Mouse (Mus musculus) embryonic fibroblast, embryonic 13.5 days (primary cell): ENCODE results near the gene Ly6f. TPM values are rescaled to one million over a fixed set of nuclear protein-coding genes. Genes with fewer than 3 reads are reported as not detected.
A peak's percentile ranks its signal among the peaks of the same experiment; 100 is the strongest.

Source experiments
- H3K27ac ChIP-seq: 2 replicates; pipeline ENCODE4 v1.5.1; 2012; ENCODE audit warnings: low read length, control low read depth, inconsistent platforms; ENCODE audit not compliant: insufficient read depth
- H3K4me1 ChIP-seq: 2 replicates; pipeline ENCODE4 v1.6.1; 2011; ENCODE audit warnings: low read length; ENCODE audit not compliant: control insufficient read depth, insufficient read depth
- H3K4me3 ChIP-seq: 2 replicates; pipeline ENCODE4 v1.5.1; 2011; ENCODE audit warnings: mild to moderate bottlenecking, control low read depth, low read length; ENCODE audit not compliant: insufficient read depth
- CTCF ChIP-seq: IDR thresholded peaks from 2 replicates; pipeline ENCODE4 v1.5.1; 2011; ENCODE audit warnings: mild to moderate bottlenecking, control low read depth, low read length, moderate library complexity, borderline replicate concordance; ENCODE audit not compliant: insufficient read depth
- POLR2A ChIP-seq: IDR thresholded peaks from 2 replicates; pipeline ENCODE4 v1.6.1; 2011; ENCODE audit warnings: low read depth, mild to moderate bottlenecking, control low read depth, low read length, moderate library complexity
- polyA plus RNA-seq: library from polyadenylated mRNA; stranded (reverse); fragments of >200 nt; gene quantifications from 2 replicates; pipeline ENCODE4 v1.2.4, GENCODE M21; 2011; ENCODE audit warnings: low read depth; ENCODE audit not compliant: missing spikeins, insufficient read length

Ly6f gene
- not detected in 2 replicates for polyA plus RNA-seq

GRCm38 (mm10) chr15:75268121-75268520, at the start of gene Ly6f:
Gene Ly6f, plus strand, starts transcription at chr15:75268421.
- TF ChIP-seq CTCF (no peak), POLR2A (no peak)
- peaks cover 11% of the 10 kb centered on the region; the same call in 1 of the 2 replicates for H3K4me1 ChIP-seq
- H3K4me3 ChIP-seq = no peak within 1 kb of the TSS
- no peak within 1 kb of the TSS for H3K27ac ChIP-seq

- Histone ChIP-seq H3K4me1 (no peaks in the 10 kb centered on the region), H3K27ac (no peak overlapping the region), H3K4me3 (no peak overlapping the region)
- TF ChIP-seq CTCF = no peak
- TF ChIP-seq POLR2A = no peak
These were observed 46.3 kb upstream of the Ly6f start for GRCm38 (mm10) chr15:75221942-75222341.

GRCm38 (mm10) chr15:75237736-75238288, 30.4 kb upstream of the Ly6f start:
- no peak overlapping the region for H3K4me3 ChIP-seq
- TF ChIP-seq CTCF (no peak), POLR2A (no peak)
- no peak overlapping the region for H3K27ac ChIP-seq
- no peaks in the 10 kb centered on the region for H3K4me1 ChIP-seq

DNA sequence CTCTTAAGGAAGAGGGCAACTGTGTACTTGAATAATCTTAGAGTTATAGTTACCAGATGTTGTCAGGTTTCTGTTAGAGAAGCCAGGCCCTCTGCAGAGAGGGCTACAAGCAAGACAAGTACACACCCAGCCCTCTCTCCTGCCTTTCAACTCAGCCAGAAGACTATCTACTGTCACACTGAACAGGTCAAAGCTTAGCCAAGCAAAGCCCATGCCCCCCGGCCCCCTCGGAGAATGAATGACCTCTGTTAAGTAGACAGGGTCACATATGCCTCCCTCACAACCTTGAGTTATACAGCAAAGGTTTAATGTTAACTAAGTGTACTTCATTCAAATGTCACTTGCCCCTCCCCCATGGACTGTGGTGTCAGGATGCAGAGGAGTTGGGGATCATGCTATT, 27.7 kb upstream of the Ly6f start:
- no peak for TF ChIP-seq CTCF
- TF ChIP-seq POLR2A = no peak
- H3K27ac ChIP-seq = no peak overlapping the region
- H3K4me1 ChIP-seq = no peaks in the 10 kb centered on the region
- H3K4me3 ChIP-seq = no peak overlapping the region

DNA sequence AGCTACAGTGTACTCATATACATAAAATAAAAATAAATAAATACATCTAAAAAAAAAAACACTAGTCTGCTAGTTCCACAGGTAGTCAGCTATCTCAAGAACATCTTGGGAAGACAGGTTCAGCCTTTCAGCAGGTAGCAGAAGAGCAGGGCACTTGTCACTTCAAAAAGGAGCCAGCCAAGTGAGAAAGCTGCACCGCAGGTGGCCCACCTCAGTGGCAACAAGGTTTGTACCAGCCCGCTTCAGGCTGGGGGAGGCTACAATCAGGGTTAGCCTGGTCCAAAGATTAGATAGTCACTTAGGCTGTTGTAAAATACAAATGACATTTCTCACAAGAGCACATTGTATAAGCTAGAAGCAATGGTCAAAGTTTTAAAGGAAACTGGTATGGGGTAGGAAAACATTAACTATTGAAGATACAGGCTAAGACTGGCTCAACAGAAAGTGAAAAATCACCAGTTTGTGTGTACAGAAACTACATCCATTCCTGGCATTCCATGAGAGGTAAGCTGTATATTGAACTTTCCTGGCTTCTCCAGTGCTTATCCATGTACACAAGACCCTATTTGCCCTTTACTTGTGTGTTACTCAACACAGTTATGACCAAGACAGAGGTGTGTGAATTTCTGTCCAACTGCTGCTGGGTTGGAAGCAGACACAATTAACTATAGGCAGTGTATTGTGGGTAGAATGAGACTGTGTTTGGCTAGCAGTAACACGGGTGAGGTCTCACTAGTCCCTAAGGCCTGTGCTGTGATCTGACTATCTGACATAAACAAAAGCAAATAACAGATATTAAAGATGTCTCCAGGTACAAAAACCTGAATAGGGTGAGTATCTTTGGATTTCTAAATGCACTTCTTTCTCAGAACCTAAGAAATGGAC, 25.2 kb upstream of the Ly6f start:
- H3K4me3 ChIP-seq = no peak overlapping the region
- no peaks in the 10 kb centered on the region for H3K4me1 ChIP-seq
- TF ChIP-seq POLR2A (no peak), CTCF (no peak)
- H3K27ac ChIP-seq = no peak overlapping the region

- Histone ChIP-seq H3K4me1 (no peaks in the 10 kb centered on the region), H3K4me3 (no peak overlapping the region), H3K27ac (no peak overlapping the region)
- no peak for TF ChIP-seq CTCF
- TF ChIP-seq POLR2A = no peak
These were observed 13.6 kb upstream of the Ly6f start for GRCm38 (mm10) chr15:75254671-75255070.

DNA sequence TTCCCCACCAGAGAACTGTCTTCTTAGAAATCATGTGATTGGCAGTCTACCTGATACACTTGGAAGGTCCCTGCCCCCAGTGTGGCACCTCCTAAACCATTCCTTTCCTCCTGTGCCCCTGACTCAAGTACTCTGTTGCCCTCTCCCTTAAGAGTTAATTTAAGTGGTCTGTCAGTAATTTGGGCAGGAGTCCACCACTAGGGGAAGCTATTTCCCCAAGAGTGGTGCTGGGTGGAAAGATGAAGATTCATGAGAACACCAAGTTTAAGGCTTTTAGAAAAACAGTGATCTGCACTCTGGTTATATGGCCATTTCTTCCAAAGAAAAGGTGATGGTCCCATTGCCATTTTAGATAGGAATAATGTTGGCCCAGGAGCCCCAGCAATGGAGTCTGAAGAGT, 2.4 kb upstream of the Ly6f start:
- Histone ChIP-seq H3K4me3 (no peak overlapping the region), H3K27ac (no peak overlapping the region), H3K4me1 (0 out of 2 replicates have a peak, but pooled peaks cover 7% of the 10 kb centered on the region)
- TF ChIP-seq CTCF = no peak
- TF ChIP-seq POLR2A = no peak

DNA sequence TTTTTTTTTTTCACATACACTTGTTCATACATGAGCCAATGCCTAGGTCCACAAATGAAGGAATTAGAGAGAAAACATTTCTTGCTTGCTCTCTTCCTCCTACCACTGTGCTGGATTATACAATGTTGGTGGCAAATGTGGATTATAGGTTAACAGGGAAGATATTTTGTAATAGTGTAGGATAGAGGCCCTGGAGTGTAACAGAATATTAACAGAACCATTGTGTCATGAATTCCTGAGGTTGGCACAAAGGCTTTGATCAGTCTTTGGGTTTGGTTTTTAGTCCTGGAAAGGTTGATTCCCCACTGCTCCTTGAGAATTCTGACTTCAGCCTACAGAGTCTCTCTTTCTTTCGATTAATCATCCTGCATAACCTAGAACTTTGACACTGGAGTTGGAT, 1.6 kb upstream of the Ly6f start:
- Histone ChIP-seq H3K4me1 (0 out of 2 replicates have a peak, but pooled peaks cover 7% of the 10 kb centered on the region), H3K27ac (no peak overlapping the region), H3K4me3 (no peak overlapping the region)
- no peak for TF ChIP-seq POLR2A
- no peak for TF ChIP-seq CTCF

DNA sequence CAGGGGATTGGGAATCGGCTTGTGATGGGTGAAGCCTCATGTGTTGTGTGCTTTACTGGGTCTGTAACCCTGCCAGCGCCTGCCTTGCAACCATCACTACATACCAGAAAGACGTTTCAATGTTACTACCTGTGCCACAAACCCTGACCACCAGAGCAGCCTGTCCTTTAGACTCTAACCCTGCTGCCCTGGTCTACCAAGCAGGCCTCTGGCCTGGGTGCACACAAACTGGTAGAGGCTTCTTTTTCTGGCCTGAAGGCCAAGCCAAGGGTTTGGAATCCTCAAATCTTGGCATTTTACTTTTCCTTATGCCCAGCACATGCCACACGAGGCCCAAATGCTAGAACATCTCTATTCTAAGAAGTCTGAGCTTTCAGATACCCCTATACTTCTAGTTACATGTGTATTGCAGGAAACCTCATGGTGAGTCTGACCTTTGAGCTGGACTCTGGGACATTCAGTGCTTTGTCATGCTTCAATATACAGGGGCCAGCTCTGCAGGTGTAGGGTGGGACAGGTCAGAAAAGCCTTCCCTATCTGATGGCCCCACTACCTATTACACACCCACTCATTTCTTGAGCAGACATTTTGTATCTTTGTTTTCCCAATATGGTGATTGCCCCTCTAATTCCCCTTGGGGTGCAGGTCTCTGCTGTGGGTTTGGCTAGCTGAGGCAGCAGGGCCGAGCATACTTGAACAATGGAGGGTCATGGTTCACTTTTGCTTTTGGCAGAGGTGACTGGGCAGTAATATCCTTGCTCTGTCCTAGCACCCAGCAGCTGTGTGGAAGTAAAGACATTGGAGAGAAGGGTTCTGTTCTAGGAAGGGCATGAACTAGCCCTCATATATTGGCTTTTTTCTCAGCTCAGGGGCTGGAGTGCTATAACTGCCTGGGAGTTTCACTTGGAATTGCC, 952 bp downstream of the Ly6f start:
- H3K27ac ChIP-seq = peak overlapping the region; percentile 56; the same call in 1 of the 2 replicates
- H3K4me3 ChIP-seq = no peak overlapping the region
- TF ChIP-seq POLR2A = no peak
- TF ChIP-seq CTCF = no peak
- peaks cover 11% of the 10 kb centered on the region; the same call in 1 of the 2 replicates for H3K4me1 ChIP-seq

DNA sequence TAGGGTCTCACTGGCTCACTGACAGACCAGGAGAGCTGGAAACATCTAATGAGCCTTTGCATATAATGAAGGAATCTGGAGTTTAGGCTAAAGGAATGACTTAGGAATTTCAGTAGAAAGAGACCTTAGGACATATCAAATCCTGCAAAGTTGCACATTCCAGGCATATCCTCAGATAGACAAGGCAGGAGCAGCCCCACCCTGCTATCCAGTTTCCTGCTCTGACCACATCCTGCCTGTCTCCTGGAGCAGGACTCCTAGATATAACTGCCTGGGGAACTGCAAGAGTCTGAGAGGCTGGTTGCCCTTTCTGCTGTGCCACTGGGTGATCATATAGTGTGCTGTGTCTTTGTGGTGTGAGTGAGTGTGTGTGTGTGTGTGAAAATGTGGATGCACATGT, 1.9 kb downstream of the Ly6f start:
- no peak overlapping the region for H3K4me3 ChIP-seq
- peaks cover 11% of the 10 kb centered on the region; the same call in 1 of the 2 replicates for H3K4me1 ChIP-seq
- no peak for TF ChIP-seq POLR2A
- TF ChIP-seq CTCF = no peak
- peak overlapping the region; percentile 63 for H3K27ac ChIP-seq
